Mouse (Mus musculus) thymus, adult 2 months (tissue): ENCODE measurements at regions not wholly inside any gene's neighbourhood (a gene's known extent, or its start where the extent isn't known, plus 50 kb on each side); places are given as distances from the start of the nearest gene placed in this dataset.

ENCODE experiments used
- CTCF ChIP-seq: fragments of 200-500 bp; IDR thresholded peaks from 2 replicates; pipeline ENCODE4 v1.5.1; 2012; ENCODE audit warnings: mild to moderate bottlenecking, control low read depth, low read length, moderate library complexity, borderline replicate concordance; ENCODE audit not compliant: control insufficient read depth, poor library complexity, insufficient read depth; ENCODE audit errors: extremely low read depth
- POLR2A ChIP-seq: fragments of 200-500 bp; IDR thresholded peaks from 2 replicates; pipeline ENCODE4 v1.6.1; 2012; ENCODE audit warnings: mild to moderate bottlenecking, low read length, control low read depth, moderate library complexity; ENCODE audit not compliant: control insufficient read depth, poor library complexity, insufficient read depth; ENCODE audit errors: extremely low read depth

DNA sequence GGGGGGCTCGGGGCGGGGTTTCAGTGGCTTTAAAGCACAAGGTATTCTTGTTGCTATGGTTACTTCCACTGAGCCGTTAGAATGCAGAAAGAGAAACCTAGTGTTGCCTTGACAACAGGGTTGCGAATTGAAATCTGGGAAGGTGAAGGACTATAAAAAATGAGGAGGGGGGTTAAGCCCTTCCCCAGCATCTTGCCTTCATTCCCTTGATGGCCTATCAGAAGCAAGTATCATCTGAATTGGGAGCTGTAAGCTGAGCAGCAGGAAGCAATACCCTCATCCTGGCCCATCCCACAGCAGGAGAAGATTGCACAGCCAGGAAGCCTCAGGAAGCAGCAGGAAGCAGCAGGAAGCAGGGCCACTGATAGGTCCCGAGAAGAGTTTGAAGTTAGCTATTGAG is 78.5 kb upstream of the Zfp831 start:
- no peak for TF ChIP-seq CTCF
- TF ChIP-seq POLR2A = no peak
